ENCODE assay signal across 10 mouse cellular contexts in genomic region chr13:60701671-60702171, GRCm38 (mm10).
DNase-seq lines count a peak whose midpoint lies in the region; ATAC-seq lines count a peak whose summit lies in the region.
"Had no signal": no experiment of that assay in that cellular context is flagged by ENCODE, and none has a peak within 500 bp of the region (broad histone marks: within the 10 kb centered on the region; RNA-seq: fewer than 3 reads in every experiment).

No protein-coding gene starts in this region.

- H3K27ac ChIP-seq in limb, embryonic 15.5 days = peak overlapping the region; percentile 18; the same call in 1 of the 2 replicates
- no peak overlapping the region for H3K27ac ChIP-seq in limb, embryonic 10.5 days
- H3K27ac ChIP-seq: limb, embryonic 13.5 days had no signal

- H3K4me1 ChIP-seq in limb, embryonic 15.5 days = peaks cover 9% of the 10 kb centered on the region
- H3K4me1 ChIP-seq in limb, embryonic 10.5 days = peaks cover 19% of the 10 kb centered on the region

- intact Hi-C loops in left cerebral cortex, postnatal 25 days (cut with DNase I) = no loop called here

- peaks cover 7% of the 10 kb centered on the region for H3K36me3 ChIP-seq in limb, embryonic 15.5 days
- H3K36me3 ChIP-seq in limb, embryonic 10.5 days = peaks cover 10% of the 10 kb centered on the region

- DNase-seq in adrenal gland, adult 2 months = peak; percentile 51
- DNase-seq in adrenal gland, adult 18-20 months (ENCODE audit: low spot score in 2 of 2) = no peak
- no peak for DNase-seq in limb, embryonic 10.5 days (ENCODE audit: low spot score)
- peak; percentile 61 to 75 for DNase-seq in kidney, postnatal 25 days
- DNase-seq in lung, postnatal 4 days = peak; percentile 82 to 90
- no peak for DNase-seq in layer of hippocampus, adult 9-11 months
- no peak for DNase-seq in left cerebral cortex, postnatal 25 days (ENCODE audit: low spot score in 2 of 2)

- WGBS in limb, embryonic 15.5 days = 78% methylated on average over 12 of the region's 12 CpGs
- 88% methylated on average over 12 of the region's 12 CpGs for WGBS in limb, embryonic 10.5 days

- H3K4me3 ChIP-seq in limb, embryonic 15.5 days = no peak overlapping the region
- H3K4me3 ChIP-seq in limb, embryonic 10.5 days = no peak overlapping the region
- H3K4me3 ChIP-seq: limb, embryonic 13.5 days had no signal

- H3K9me3 ChIP-seq in limb, embryonic 15.5 days = no peaks in the 10 kb centered on the region
- no peaks in the 10 kb centered on the region for H3K9me3 ChIP-seq in limb, embryonic 10.5 days (replicated peaks)
- H3K9me3 ChIP-seq: limb, embryonic 13.5 days had no signal

- no peaks in the 10 kb centered on the region for H3K27me3 ChIP-seq in limb, embryonic 15.5 days
- no peaks in the 10 kb centered on the region for H3K27me3 ChIP-seq in limb, embryonic 10.5 days (ENCODE audit: low read depth, poor library complexity, severe bottlenecking)
- H3K27me3 ChIP-seq: limb, embryonic 13.5 days had no signal

- ATAC-seq in limb, embryonic 15.5 days (ENCODE audit: insufficient number of reproducible peaks, low FRiP score, low TSS enrichment, low read depth) = no peak

- no peak overlapping the region for H3K4me2 ChIP-seq in limb, embryonic 15.5 days
- H3K4me2 ChIP-seq: limb, embryonic 13.5 days; midbrain, embryonic 11.5 days had no signal

- H3K9ac ChIP-seq in limb, embryonic 15.5 days = no peak overlapping the region
- H3K9ac ChIP-seq: limb, embryonic 13.5 days had no signal

Comparison
In these comparisons a context has a peak if more than half of its experiments do, and no peak if none do; other contexts are left out.
1. DNase-seq: peak in adrenal gland, adult 2 months (single experiment), kidney, postnatal 25 days (2 of 2) and lung, postnatal 4 days (2 of 2); none in adrenal gland, adult 18-20 months (0 of 2), limb, embryonic 10.5 days (single experiment), layer of hippocampus, adult 9-11 months (single experiment) and left cerebral cortex, postnatal 25 days (0 of 2).